Mouse (Mus musculus) layer of hippocampus, adult 9-10 months (tissue): ENCODE data around the gene Pld5.
"Not testable (repeated sequence)": the region's sequence is repeated elsewhere in the genome, so short reads cannot be mapped to it uniquely, and the experiment has no call there.

Source experiments
- DNase-seq: peaks from one replicate; pipeline ENCODE4 v3.0.0; 2022; ENCODE audit warnings: low spot score

Pld5 gene

DNA sequence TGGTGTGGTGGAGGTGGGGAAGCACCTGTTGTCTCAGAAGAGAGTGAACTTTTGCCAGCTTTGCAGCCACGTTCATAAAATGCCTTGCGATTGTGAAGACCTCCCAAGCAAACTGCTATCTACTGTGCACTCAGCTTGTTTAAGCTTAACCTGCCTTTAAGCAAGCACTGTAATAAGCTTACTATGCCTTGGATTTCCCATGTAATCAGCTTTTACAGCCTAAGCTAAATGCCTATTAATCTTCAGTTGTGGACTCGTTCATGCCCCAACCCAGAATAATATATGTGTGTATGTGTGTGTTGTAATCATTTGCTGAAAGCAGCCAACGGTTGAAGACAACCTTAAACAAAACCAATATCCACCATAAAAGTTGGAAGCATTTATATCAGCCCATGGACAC lies 232.1 kb downstream of the Pld5 start:
- no peak for DNase-seq

DNA sequence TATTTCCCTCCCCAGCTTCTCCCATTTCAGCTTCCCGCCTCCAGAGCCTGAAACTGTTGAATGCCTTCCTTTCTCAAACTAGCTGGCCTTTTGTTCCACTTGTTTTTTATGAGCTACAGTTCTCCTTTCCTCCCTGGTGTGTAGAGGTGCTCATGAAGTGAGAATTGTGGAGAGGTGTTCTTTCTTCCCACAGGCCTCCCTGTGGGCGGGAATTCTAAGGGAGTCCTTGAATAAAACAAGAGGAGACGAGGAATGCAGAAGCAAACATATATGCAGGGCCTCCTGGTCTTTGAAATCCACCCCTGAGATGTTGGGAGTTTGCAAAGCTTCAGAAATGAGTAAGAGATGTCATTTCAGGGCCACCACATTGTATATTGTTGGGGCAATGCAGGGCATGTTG lies 235.2 kb downstream of the Pld5 start:
- DNase-seq = no peak

- no peak for DNase-seq
Observed at GRCm38 (mm10) chr1:176036028-176036427, 239.1 kb downstream of the Pld5 start.

DNA sequence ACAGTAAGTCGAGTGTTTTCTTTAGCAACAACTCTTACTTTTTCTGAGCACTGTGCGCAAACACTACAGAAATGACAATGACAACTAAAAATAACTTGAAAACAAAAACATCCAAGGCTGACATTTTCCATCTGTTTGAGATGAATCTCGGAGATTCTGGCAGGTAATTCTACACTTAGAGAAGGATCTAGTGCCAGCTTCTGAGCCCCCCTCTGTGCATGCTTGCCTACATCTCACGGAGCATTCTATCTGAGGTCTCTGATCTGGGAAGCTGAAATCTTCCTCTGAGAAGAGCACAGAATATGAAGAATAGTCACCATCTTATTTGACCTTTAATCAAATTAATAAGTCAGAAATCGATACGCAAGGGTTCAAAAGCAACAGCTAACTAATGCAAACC lies 240.4 kb downstream of the Pld5 start:
- DNase-seq = no peak

- no peak for DNase-seq
Observed at GRCm38 (mm10) chr1:176033698-176034097, 241.4 kb downstream of the Pld5 start.

- no peak for DNase-seq
Observed at GRCm38 (mm10) chr1:176029063-176029462, 246.0 kb downstream of the Pld5 start.

- no peak for DNase-seq
Observed at GRCm38 (mm10) chr1:176028397-176028796, 246.7 kb downstream of the Pld5 start.

GRCm38 (mm10) chr1:176024501-176024900 lies 250.6 kb downstream of the Pld5 start:
- no peak for DNase-seq

DNA sequence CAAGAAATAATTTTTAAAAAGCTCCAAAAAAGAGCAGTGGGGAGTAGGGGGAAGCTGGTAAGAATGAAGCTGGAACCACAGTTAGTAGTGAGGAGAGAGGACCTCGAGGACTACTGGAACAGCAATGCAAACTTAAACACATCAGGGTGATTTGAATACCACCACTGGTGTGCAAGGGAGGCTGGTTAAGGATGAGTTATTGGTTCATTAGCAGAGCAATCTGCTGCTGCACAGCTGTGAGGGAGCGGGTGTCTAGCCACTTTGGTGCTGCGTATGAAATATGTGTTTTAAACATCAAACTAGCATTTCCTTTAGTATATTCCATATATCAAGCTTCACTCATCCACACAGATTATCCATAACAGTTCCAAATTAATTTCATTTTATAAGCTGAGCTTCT lies 256.6 kb downstream of the Pld5 start:
- DNase-seq = no peak

- DNase-seq = no peak
Observed at GRCm38 (mm10) chr1:176016076-176016475, 259.0 kb downstream of the Pld5 start.

GRCm38 (mm10) chr1:176013497-176014268 lies 261.4 kb downstream of the Pld5 start:
- DNase-seq = no peak

DNA sequence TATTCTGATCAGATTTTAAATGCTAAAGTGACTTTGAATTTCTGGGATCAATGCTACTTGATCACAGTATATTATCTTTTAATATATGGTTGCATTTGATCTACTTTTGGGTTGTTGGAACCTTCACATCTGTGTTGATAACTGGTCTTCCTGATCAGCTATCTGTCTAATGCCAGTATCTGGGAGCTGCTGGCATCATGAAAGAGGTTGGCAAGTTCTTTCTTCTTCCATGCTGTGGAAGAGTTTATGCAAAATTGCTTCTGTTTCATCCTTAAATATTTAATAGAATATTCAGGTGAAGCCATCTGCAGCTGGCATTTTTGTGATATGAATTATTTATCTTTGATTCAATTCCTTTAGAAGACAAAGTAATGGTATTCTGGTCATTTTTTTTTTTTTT lies 263.6 kb downstream of the Pld5 start:
- no peak for DNase-seq

- no peak for DNase-seq
Observed at GRCm38 (mm10) chr1:176011072-176011471, 264.0 kb downstream of the Pld5 start.

- no peak for DNase-seq
Observed at GRCm38 (mm10) chr1:176008411-176008810, 266.7 kb downstream of the Pld5 start.

GRCm38 (mm10) chr1:176000599-176000998 lies 274.5 kb downstream of the Pld5 start:
- no peak for DNase-seq

DNA sequence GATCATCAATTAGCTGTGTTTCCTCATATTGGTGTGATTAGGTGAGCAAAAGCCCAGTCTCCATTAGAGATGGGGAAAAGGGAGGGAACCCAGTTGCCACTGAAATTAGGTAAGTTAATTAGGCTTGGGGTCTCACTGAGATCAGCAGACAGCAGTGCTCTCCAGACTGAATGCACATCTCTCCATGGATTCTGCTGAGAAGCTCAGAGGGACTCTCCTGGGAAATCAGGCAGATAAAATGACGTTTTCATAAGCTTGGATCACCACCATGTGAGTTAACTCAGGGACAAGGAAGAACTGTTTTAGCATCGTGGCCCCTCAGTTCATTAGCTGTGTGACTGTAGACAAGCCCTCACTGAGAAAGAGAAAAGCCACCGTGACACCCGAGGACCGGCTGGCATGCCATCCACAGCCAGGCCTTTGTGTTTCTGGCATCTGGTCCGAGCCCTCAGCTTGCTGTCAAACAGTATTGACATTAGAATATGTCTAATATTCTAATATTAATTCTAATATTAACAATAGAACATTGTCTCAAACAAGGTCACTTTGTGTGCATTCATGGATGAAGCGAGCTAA lies 277.9 kb downstream of the Pld5 start:
- no peak for DNase-seq

- DNase-seq = no peak
Observed at GRCm38 (mm10) chr1:175988912-175989311, 286.2 kb downstream of the Pld5 start.

GRCm38 (mm10) chr1:175988448-175988847 lies 286.7 kb downstream of the Pld5 start:
- no peak for DNase-seq

- not testable (repeated sequence) for DNase-seq
Observed at GRCm38 (mm10) chr1:175979014-175979413, 296.1 kb downstream of the Pld5 start, which contains the start of gene Rbm8a2. Gene Rbm8a2, minus strand, starts transcription at chr1:175979114.

GRCm38 (mm10) chr1:175970710-175971109 lies 304.4 kb downstream of the Pld5 start:
- DNase-seq = no peak

- DNase-seq = no peak
Observed at GRCm38 (mm10) chr1:175967004-175967745, 307.9 kb downstream of the Pld5 start.

- DNase-seq = no peak
Observed at GRCm38 (mm10) chr1:175961786-175962185, 313.3 kb downstream of the Pld5 start.

GRCm38 (mm10) chr1:175950851-175951250 lies 324.3 kb downstream of the Pld5 start:
- DNase-seq = no peak
